25 mouse cellular contexts compared by ENCODE assay signal in the genomic region with DNA sequence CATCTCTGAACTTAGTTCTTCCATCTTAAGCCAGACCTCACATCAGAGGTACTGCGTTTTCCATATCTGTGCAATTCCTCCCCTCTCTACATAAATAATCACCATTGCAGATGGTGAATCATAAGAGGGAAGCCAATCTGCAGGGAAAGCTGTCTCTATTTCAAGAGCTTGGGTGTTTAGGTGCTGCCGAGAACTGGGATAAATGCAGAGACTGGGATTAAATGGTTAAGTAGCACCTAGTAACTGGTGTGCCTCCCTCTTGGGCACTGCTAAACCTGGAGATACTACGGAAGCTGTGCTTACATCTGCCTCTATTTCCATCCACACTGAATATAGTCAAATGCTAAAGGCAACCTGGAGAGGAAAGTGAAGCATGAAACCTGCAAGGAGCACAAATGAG. TPM values are rescaled to one million over a fixed set of nuclear protein-coding genes. Genes with fewer than 3 reads are reported as not detected.
A peak's percentile ranks its signal among the peaks of the same experiment; 100 is the strongest.
DNase-seq lines count a peak whose midpoint lies in the region; ATAC-seq lines count a peak whose summit lies in the region.
"Had no signal": no experiment of that assay in that cellular context is flagged by ENCODE, and none has a peak within 500 bp of the region (broad histone marks: within the 10 kb centered on the region; RNA-seq: fewer than 3 reads in every experiment).

No protein-coding gene starts in this region.

- intact Hi-C loops in left cerebral cortex, postnatal 10 days (cut with DNase I) = loop anchor here (5.0 kb wide), 3 partner anchors 222 to 662 kb away; a partner anchor contains a TSS
- intact Hi-C loops in left cerebral cortex, postnatal 25 days (cut with DNase I) = loop anchor here (1.0 to 5.0 kb wide), 4 partner anchors 72 to 661 kb away; no protein-coding TSS in a partner anchor

- no peak for DNase-seq in frontal cortex, postnatal 25 days (ENCODE audit: low spot score in 2 of 2)
- peak; percentile 5 for DNase-seq in left cerebral cortex, adult 11 months (ENCODE audit: low spot score)
- no peak for DNase-seq in left cerebral cortex, postnatal 10 days (ENCODE audit: extremely low spot score in 1 of 2, low spot score in 2 of 2)
- peak; percentile 61 for DNase-seq in brain, adult 2 months (ENCODE audit: low read depth, low spot score)
- DNase-seq in left cerebral cortex, postnatal 25 days (ENCODE audit: low spot score in 2 of 2) = peak; percentile 34 to 77
- DNase-seq in adrenal gland, postnatal 36 days = no peak
- DNase-seq in lung, adult 18-20 months = no peak
- DNase-seq: adrenal gland, postnatal 10 days; cerebellum, adult 11-12 months; cerebellum, adult 9-11 months; gastrocnemius, postnatal 14 days; heart, adult 11 months; heart, postnatal 36 days; kidney, adult 9 months; kidney, postnatal 10 days; liver, postnatal 0 days; lung, postnatal 4 days; thymus, postnatal 4 days had no signal

- peak; percentile 81 for ATAC-seq in frontal cortex, adult (ENCODE audit: low TSS enrichment)
- ATAC-seq: forebrain, embryonic 15.5 days; hindbrain, postnatal 0 days; intestine, embryonic 15.5 days; liver, embryonic 12.5 days; liver, postnatal 0 days; lung, postnatal 0 days; midbrain, embryonic 13.5 days had no signal

RNA-seq across cellular contexts. Expression of a gene that starts 26.3 kb away (rescaled TPM):
- total RNA-seq in left cerebral cortex, postnatal 10 days (2021) = 10 to 100 TPM; 42.7 to 47.6 TPM
- 10 to 100 TPM; 32.2 to 34.4 TPM for total RNA-seq in left cerebral cortex, postnatal 25 days (2021)
- total RNA-seq in adrenal gland, postnatal 36 days (2021) = 10 to 100 TPM; 20.5 to 29.5 TPM

Comparison
In these comparisons a context has a peak if more than half of its experiments do, and no peak if none do; other contexts are left out.
1. DNase-seq: peak in left cerebral cortex, adult 11 months (single experiment), brain, adult 2 months (single experiment) and left cerebral cortex, postnatal 25 days (2 of 2); none in frontal cortex, postnatal 25 days (0 of 2), left cerebral cortex, postnatal 10 days (0 of 2), adrenal gland, postnatal 36 days (0 of 2) and lung, adult 18-20 months (0 of 2).